Mouse (Mus musculus) heart, embryonic 10.5 days (tissue): ENCODE results near the gene Gtf2i. TPM values are rescaled to one million over a fixed set of nuclear protein-coding genes. Genes with fewer than 3 reads are reported as not detected.
A peak's percentile ranks its signal among the peaks of the same experiment; 100 is the strongest.

Source experiments
- DNase-seq: peaks from one replicate; pipeline ENCODE4 v3.0.0-alpha.2; 2017; ENCODE audit warnings: low spot score
- H3K27ac ChIP-seq: fragments of 300-500 bp; sonication (generic); 2 replicates; pipeline ENCODE4 v1.5.1; 2016; ENCODE audit warnings: mild to moderate bottlenecking
- H3K27me3 ChIP-seq: fragments of 300-500 bp; sonication (generic); 2 replicates; pipeline ENCODE4 v1.6.1; 2016; ENCODE audit warnings: mild to moderate bottlenecking; ENCODE audit not compliant: poor library complexity, insufficient read depth, severe bottlenecking
- H3K36me3 ChIP-seq: fragments of 300-500 bp; sonication (generic); 2 replicates; pipeline ENCODE4 v1.6.1; 2016; ENCODE audit warnings: mild to moderate bottlenecking, moderate library complexity
- H3K4me1 ChIP-seq: fragments of 300-500 bp; sonication (generic); 2 replicates; pipeline ENCODE4 v1.6.1; 2016; ENCODE audit warnings: mild to moderate bottlenecking
- H3K4me3 ChIP-seq: fragments of 300-500 bp; sonication (generic); 2 replicates; pipeline ENCODE4 v1.5.1; 2016; ENCODE audit warnings: mild to moderate bottlenecking, moderate library complexity
- H3K9me3 ChIP-seq: fragments of 300-500 bp; sonication (generic); 2 replicates; pipeline ENCODE4 v1.6.1; 2016; ENCODE audit warnings: mild to moderate bottlenecking, moderate library complexity
- WGBS: fragments of 180-500 bp; shearing (Covaris S2); methylation state at CpG from one replicate; pipeline ENCODE4 v1.1.7; 2016; 5-methylcytosine and 5-hydroxymethylcytosine counted together
- polyA plus RNA-seq: library from polyadenylated mRNA; unstranded; fragments of >200 nt; fragmentation: Nextera tagmentation; extraction: Ambion mirVana; gene quantifications from 2 replicates; pipeline ENCODE4 v1.2.1, GENCODE M21; 2016

Gene Gtf2i
- polyA plus RNA-seq, 1 experiment from 2014 or later: 141 TPM

DNA sequence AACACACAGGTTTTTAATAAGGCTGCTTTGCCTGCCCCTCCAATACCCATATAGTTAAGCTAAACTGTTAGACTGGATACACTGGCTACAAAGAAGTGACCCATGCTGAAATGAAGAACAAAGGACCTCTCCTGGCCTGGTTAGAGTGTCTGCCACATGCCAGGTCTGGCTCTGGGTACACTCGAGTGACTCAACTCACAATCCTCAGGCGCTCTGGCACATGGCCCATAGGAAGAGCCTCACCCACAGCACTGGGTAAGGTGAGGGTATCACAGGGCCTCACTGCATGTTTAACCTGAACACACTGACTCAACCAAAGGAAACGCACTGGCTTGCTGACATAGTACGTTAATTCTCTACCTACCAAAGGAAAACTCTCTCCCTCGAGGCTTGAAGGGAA lies 68.4 kb downstream of the Gtf2i start:
- no peak overlapping the region for H3K27ac ChIP-seq
- H3K9me3 ChIP-seq: no peaks in the 10 kb centered on the region
- no peak overlapping the region for H3K4me3 ChIP-seq
- no peaks in the 10 kb centered on the region for H3K27me3 ChIP-seq
- no peaks in the 10 kb centered on the region for H3K4me1 ChIP-seq
- 94% methylated on average over 5 of the region's 5 CpGs for WGBS
- peaks cover 98% of the 10 kb centered on the region for H3K36me3 ChIP-seq
- DNase-seq: no peak

GRCm38 (mm10) chr5:134244890-134245289 lies 69.7 kb downstream of the Gtf2i start:
- DNase-seq: no peak
- no peaks in the 10 kb centered on the region for H3K9me3 ChIP-seq
- no peak overlapping the region for H3K27ac ChIP-seq
- 92% methylated on average over 5 of the region's 5 CpGs for WGBS
- no peaks in the 10 kb centered on the region for H3K4me1 ChIP-seq
- H3K27me3 ChIP-seq: no peaks in the 10 kb centered on the region
- no peak overlapping the region for H3K4me3 ChIP-seq
- peaks cover 100% of the 10 kb centered on the region for H3K36me3 ChIP-seq

- no peaks in the 10 kb centered on the region for H3K4me1 ChIP-seq
- no peak overlapping the region for H3K27ac ChIP-seq
- no peak for DNase-seq
- 93% methylated on average over 26 of the region's 26 CpGs for WGBS
- no peak overlapping the region for H3K4me3 ChIP-seq
- H3K36me3 ChIP-seq: peaks cover 100% of the 10 kb centered on the region
- no peaks in the 10 kb centered on the region for H3K27me3 ChIP-seq
- H3K9me3 ChIP-seq: no peaks in the 10 kb centered on the region
These were observed 70.7 kb downstream of the Gtf2i start for GRCm38 (mm10) chr5:134243661-134244436.

DNA sequence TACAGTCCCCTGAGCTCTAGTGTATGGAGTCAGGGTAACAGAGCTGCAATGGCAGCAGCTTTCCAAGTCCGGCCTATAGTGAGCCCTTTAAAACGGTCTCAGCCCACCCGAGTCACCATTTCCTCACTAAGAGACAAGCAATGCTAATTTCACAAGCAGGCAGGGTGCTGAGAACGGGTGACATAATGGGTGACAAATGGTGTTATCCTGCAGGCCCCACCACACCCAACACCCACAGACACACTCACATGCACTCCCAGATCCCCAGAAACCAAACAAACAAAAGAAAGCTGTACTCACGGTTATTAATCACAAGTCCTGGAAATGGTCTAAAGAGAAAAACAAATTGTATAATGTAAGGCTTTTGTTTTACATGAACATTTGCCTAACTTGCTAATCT lies 72.7 kb downstream of the Gtf2i start:
- H3K4me1 ChIP-seq: no peaks in the 10 kb centered on the region
- no peaks in the 10 kb centered on the region for H3K27me3 ChIP-seq
- no peaks in the 10 kb centered on the region for H3K9me3 ChIP-seq
- H3K27ac ChIP-seq: no peak overlapping the region
- H3K4me3 ChIP-seq: no peak overlapping the region
- WGBS: 85% methylated on average over 5 of the region's 5 CpGs
- no peak for DNase-seq
- H3K36me3 ChIP-seq: peaks cover 100% of the 10 kb centered on the region

- H3K36me3 ChIP-seq: peaks cover 82% of the 10 kb centered on the region
- H3K4me3 ChIP-seq: no peak overlapping the region
- H3K27me3 ChIP-seq: no peaks in the 10 kb centered on the region
- no peaks in the 10 kb centered on the region for H3K9me3 ChIP-seq
- H3K27ac ChIP-seq: no peak overlapping the region
- H3K4me1 ChIP-seq: peaks cover 33% of the 10 kb centered on the region
- DNase-seq: no peak
- 91% methylated on average over 28 of the region's 28 CpGs for WGBS
These were observed 76.4 kb downstream of the Gtf2i start for GRCm38 (mm10) chr5:134237936-134238760.

DNA sequence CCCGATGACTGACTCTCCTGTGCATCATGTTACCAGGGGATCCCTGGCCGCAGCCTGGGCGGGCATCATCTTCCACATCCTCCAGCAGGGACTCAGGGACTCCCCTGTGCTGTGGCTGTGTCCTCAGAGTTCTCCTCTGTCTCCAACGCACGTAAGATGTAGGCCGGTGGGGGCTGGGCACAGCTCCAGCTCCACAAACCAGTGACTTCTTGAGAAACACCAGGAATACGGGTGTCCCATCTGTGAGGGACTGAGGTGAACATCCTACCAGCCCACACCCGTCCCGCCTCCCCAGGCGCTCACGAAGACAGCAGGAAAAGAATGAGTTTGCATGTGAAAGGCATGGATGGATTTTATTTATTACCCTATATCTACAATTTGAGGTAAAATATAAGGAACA lies 77.1 kb downstream of the Gtf2i start:
- no peak for DNase-seq
- Histone ChIP-seq H3K9me3 (no peaks in the 10 kb centered on the region), H3K36me3 (peaks cover 75% of the 10 kb centered on the region), H3K4me3 (no peak overlapping the region), H3K27me3 (no peaks in the 10 kb centered on the region), H3K4me1 (peaks cover 40% of the 10 kb centered on the region), H3K27ac (no peak overlapping the region)
- WGBS: 90% methylated on average over 11 of the region's 11 CpGs

DNA sequence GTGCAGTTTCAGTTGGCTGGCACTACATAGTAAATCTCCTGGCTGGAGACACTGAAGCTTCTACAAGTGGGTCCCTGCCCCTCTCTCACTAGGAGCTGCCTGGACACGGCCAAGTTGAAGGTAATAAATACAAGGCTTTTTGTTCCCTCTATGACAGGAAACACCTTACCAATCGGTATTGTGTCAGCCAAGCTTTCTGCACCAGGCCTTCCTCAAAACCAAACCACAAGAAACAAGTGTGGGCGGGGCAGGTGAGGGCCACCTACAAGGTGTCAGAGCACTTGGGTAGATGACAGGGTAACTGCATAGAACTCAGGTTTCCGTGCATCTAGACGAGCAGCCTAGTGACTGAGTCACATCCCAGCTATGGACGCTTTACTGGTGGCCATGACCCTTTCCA lies 77.8 kb downstream of the Gtf2i start:
- Histone ChIP-seq H3K36me3 (peaks cover 68% of the 10 kb centered on the region), H3K27me3 (no peaks in the 10 kb centered on the region)
- 89% methylated on average over 6 of the region's 6 CpGs for WGBS

DNA sequence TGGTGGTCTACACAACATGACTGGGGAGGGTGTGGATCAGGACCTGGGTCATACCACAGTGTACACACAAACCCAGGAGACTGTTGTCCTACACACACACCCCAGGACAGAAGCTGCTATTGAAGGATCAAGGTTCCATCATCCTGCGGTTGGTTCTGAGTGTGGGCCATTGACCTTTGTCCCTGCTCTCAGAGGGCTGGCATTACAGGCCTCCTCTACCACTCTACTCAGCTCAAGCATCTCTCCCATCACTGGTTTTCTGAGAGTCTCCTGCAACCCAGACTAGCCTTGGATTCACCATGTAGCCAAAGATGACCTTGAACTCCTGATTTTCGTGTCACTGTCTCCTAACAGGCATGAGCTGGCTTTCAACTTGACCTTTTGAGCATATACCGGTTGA lies 78.3 kb downstream of the Gtf2i start:
- peaks cover 62% of the 10 kb centered on the region for H3K36me3 ChIP-seq
- H3K4me1 ChIP-seq: peaks cover 46% of the 10 kb centered on the region
- no peak overlapping the region for H3K4me3 ChIP-seq
- 89% methylated on average over 3 of the region's 3 CpGs for whole genome bisulfite sequencing
- DNase-seq: no peak
- no peaks in the 10 kb centered on the region for H3K9me3 ChIP-seq
- no peaks in the 10 kb centered on the region for H3K27me3 ChIP-seq
- no peak overlapping the region for H3K27ac ChIP-seq

More for the DNA sequence above, 77.8 kb downstream of the Gtf2i start:
- H3K4me3 ChIP-seq: no peak overlapping the region
- peaks cover 46% of the 10 kb centered on the region for H3K4me1 ChIP-seq
- H3K27ac ChIP-seq: no peak overlapping the region
- no peaks in the 10 kb centered on the region for H3K9me3 ChIP-seq
- no peak for DNase-seq

GRCm38 (mm10) chr5:134235111-134235510 lies 79.4 kb downstream of the Gtf2i start:
- H3K4me1 ChIP-seq: peaks cover 46% of the 10 kb centered on the region
- H3K36me3 ChIP-seq: peaks cover 51% of the 10 kb centered on the region
- H3K27me3 ChIP-seq: no peaks in the 10 kb centered on the region
- H3K9me3 ChIP-seq: no peaks in the 10 kb centered on the region
- 41% methylated on average over 6 of the region's 6 CpGs for WGBS
- peak overlapping the region; percentile 74 for H3K27ac ChIP-seq
- H3K4me3 ChIP-seq: no peak overlapping the region
- no peak for DNase-seq

DNA sequence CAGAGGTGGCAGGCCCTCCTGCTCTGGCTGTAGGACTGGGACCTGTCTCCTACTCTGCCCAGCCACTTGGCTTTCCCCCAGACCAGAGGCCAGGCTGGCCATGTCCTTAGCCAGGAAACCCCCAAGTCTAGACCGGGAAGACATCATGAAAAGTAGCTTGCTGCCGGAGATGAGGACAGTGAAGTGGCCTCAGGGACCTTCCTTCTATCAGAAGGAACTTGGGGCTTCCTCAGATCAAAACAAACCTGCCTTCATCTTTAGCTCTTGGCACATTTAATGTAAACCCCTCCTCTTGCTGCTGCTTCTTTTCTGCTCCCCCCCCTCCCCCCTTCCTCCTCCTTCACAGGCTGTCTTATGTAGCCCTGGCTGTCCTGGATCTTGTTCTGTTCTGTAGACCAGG lies 80.4 kb downstream of the Gtf2i start:
- Histone ChIP-seq H3K9me3 (no peaks in the 10 kb centered on the region), H3K27ac (peak overlapping the region; percentile 74)
- WGBS: 56% methylated on average over 2 of the region's 2 CpGs

DNA sequence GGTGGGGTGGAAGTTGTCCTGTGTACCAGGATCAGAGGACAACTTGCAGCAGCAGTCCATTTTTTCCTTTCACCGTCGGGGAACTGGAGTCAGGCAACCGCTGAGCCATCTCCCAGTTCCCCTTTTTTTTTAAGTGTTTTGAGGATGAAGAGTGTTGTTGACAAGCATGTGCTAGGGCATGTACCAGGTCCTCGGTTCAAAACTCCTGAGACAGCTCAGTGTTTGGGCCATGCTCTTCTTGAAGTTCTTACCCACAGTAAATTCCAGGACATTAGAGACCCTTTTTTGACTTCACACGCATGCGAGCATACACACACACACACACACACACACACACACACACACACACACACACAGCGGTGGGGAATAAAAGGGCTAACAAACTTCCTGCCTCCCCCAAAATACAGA lies 81.3 kb downstream of the Gtf2i start:
- H3K27ac ChIP-seq: no peak overlapping the region
- H3K9me3 ChIP-seq: no peaks in the 10 kb centered on the region
- H3K4me1 ChIP-seq: peaks cover 53% of the 10 kb centered on the region
- DNase-seq: no peak
- peaks cover 33% of the 10 kb centered on the region for H3K36me3 ChIP-seq
- H3K27me3 ChIP-seq: no peaks in the 10 kb centered on the region
- 67% methylated on average over 7 of the region's 7 CpGs for WGBS
- H3K4me3 ChIP-seq: no peak overlapping the region

More for the DNA sequence above, 80.4 kb downstream of the Gtf2i start:
- no peak for DNase-seq
- H3K4me3 ChIP-seq: no peak overlapping the region
- H3K4me1 ChIP-seq: peaks cover 46% of the 10 kb centered on the region
- peaks cover 42% of the 10 kb centered on the region for H3K36me3 ChIP-seq
- no peaks in the 10 kb centered on the region for H3K27me3 ChIP-seq

- Histone ChIP-seq H3K9me3 (no peaks in the 10 kb centered on the region), H3K4me3 (no peak overlapping the region), H3K27me3 (no peaks in the 10 kb centered on the region), H3K36me3 (peaks cover 26% of the 10 kb centered on the region), H3K4me1 (peaks cover 59% of the 10 kb centered on the region), H3K27ac (peak overlapping the region; percentile 47; the same call in 1 of the 2 replicates)
- no peak for DNase-seq
- 44% methylated on average over 7 of the region's 7 CpGs for WGBS
These were observed 82.0 kb downstream of the Gtf2i start for GRCm38 (mm10) chr5:134232568-134232967.

GRCm38 (mm10) chr5:134232111-134232510 lies 82.4 kb downstream of the Gtf2i start:
- Histone ChIP-seq H3K9me3 (no peaks in the 10 kb centered on the region), H3K4me1 (peaks cover 63% of the 10 kb centered on the region), H3K4me3 (no peak overlapping the region), H3K36me3 (peaks cover 21% of the 10 kb centered on the region), H3K27ac (peak overlapping the region; percentile 47; the same call in 1 of the 2 replicates), H3K27me3 (no peaks in the 10 kb centered on the region)
- DNase-seq: no peak
- WGBS: 46% methylated on average over 6 of the region's 6 CpGs
